Mouse (Mus musculus) midbrain, embryonic 12.5 days (tissue): ENCODE results near the gene Jade2. TPM values are rescaled to one million over a fixed set of nuclear protein-coding genes. Genes with fewer than 3 reads are reported as not detected.

Experiments
- ATAC-seq: fragments of 200-750 bp; cut with Nextera tagmentation; 2 replicates; pipeline ENCODE4 v1.8.0; 2017; ENCODE audit warnings: low read depth, moderate TSS enrichment, moderate library complexity; ENCODE audit not compliant: low FRiP score
- H3K27ac ChIP-seq: fragments of 300-500 bp; sonication (generic); replicated peaks from 2 replicates; pipeline ENCODE4 v1.5.1; 2016; ENCODE audit warnings: mild to moderate bottlenecking
- H3K27me3 ChIP-seq: fragments of 300-500 bp; sonication (generic); 2 replicates; pipeline ENCODE4 v1.6.1; 2016; ENCODE audit warnings: mild to moderate bottlenecking
- H3K36me3 ChIP-seq: fragments of 300-500 bp; sonication (generic); 2 replicates; pipeline ENCODE4 v1.6.1; 2016
- H3K4me1 ChIP-seq: fragments of 300-500 bp; sonication (generic); 2 replicates; pipeline ENCODE4 v1.6.1; 2016
- H3K4me2 ChIP-seq: fragments of 300-500 bp; sonication (generic); replicated peaks from 2 replicates; pipeline ENCODE4 v1.6.1; 2016; ENCODE audit warnings: mild to moderate bottlenecking, moderate library complexity
- H3K4me3 ChIP-seq: fragments of 300-500 bp; sonication (generic); 2 replicates; pipeline ENCODE4 v1.5.1; 2016; ENCODE audit warnings: mild to moderate bottlenecking
- H3K9ac ChIP-seq: fragments of 300-500 bp; sonication (generic); replicated peaks from 2 replicates; pipeline ENCODE4 v1.6.1; 2016; ENCODE audit warnings: mild to moderate bottlenecking, moderate library complexity
- H3K9me3 ChIP-seq: fragments of 300-500 bp; sonication (generic); 2 replicates; pipeline ENCODE4 v1.6.1; 2016; ENCODE audit warnings: mild to moderate bottlenecking
- WGBS: fragments of 180-500 bp; shearing (Covaris S2); methylation state at CpG from one replicate; pipeline ENCODE4 v1.1.7; 2016; 5-methylcytosine and 5-hydroxymethylcytosine counted together
- polyA plus RNA-seq: library from polyadenylated mRNA; unstranded; fragments of >200 nt; fragmentation: Nextera tagmentation; extraction: Ambion mirVana; gene quantifications from 2 replicates; pipeline ENCODE4 v1.2.1, GENCODE M21; 2016

Gene Jade2
- polyA plus RNA-seq, 1 experiment from 2014 or later = 0.43 TPM

GRCm38 (mm10) chr11:51855818-51856615, 1.4 kb downstream of the Jade2 start:
- peak overlapping the region; percentile 100 for H3K4me2 ChIP-seq
- H3K27ac ChIP-seq = peak overlapping the region; percentile 54; the same call in 1 of the 2 replicates
- peak; percentile 48 for ATAC-seq
- H3K36me3 ChIP-seq = no peaks in the 10 kb centered on the region
- H3K9me3 ChIP-seq = no peaks in the 10 kb centered on the region
- WGBS = under 1% methylated on average over 41 of the region's 47 CpGs
- peak overlapping the region; percentile 71 for H3K9ac ChIP-seq
- H3K27me3 ChIP-seq = peaks cover 52% of the 10 kb centered on the region
- H3K4me1 ChIP-seq = peaks cover 40% of the 10 kb centered on the region
- peak overlapping the region; percentile 64 for H3K4me3 ChIP-seq

- Histone ChIP-seq H3K36me3 (no peaks in the 10 kb centered on the region), H3K4me2 (peak overlapping the region; percentile 100), H3K4me1 (peaks cover 40% of the 10 kb centered on the region), H3K27me3 (peaks cover 44% of the 10 kb centered on the region), H3K9ac (peak overlapping the region; percentile 45), H3K4me3 (peak overlapping the region; percentile 64), H3K27ac (peak overlapping the region; percentile 54; the same call in 1 of the 2 replicates), H3K9me3 (no peaks in the 10 kb centered on the region)
- 2% methylated on average over 36 of the region's 42 CpGs for WGBS
- ATAC-seq = peak; percentile 74
These were observed 2.3 kb downstream of the Jade2 start for GRCm38 (mm10) chr11:51854981-51855817.

- Histone ChIP-seq H3K27ac (no peak overlapping the region), H3K9ac (no peak overlapping the region), H3K4me2 (no peak overlapping the region), H3K4me3 (no peak overlapping the region), H3K27me3 (peaks cover 21% of the 10 kb centered on the region), H3K4me1 (peaks cover 31% of the 10 kb centered on the region), H3K36me3 (no peaks in the 10 kb centered on the region), H3K9me3 (no peaks in the 10 kb centered on the region)
- ATAC-seq = no peak
- WGBS = 57% methylated on average over 5 of the region's 5 CpGs
These were observed 4.9 kb downstream of the Jade2 start for GRCm38 (mm10) chr11:51852595-51852994.

GRCm38 (mm10) chr11:51852091-51852521, 5.3 kb downstream of the Jade2 start:
- WGBS = 94% methylated on average over 7 of the region's 7 CpGs
- ATAC-seq = no peak
- Histone ChIP-seq H3K4me3 (no peak overlapping the region), H3K9me3 (no peaks in the 10 kb centered on the region), H3K36me3 (no peaks in the 10 kb centered on the region), H3K9ac (no peak overlapping the region), H3K27me3 (peaks cover 19% of the 10 kb centered on the region), H3K27ac (no peak overlapping the region), H3K4me2 (no peak overlapping the region), H3K4me1 (peaks cover 31% of the 10 kb centered on the region)

GRCm38 (mm10) chr11:51850741-51851330, 6.6 kb downstream of the Jade2 start:
- no peak overlapping the region for H3K9ac ChIP-seq
- no peaks in the 10 kb centered on the region for H3K36me3 ChIP-seq
- H3K27ac ChIP-seq = no peak overlapping the region
- H3K4me3 ChIP-seq = no peak overlapping the region
- ATAC-seq = no peak
- H3K9me3 ChIP-seq = no peaks in the 10 kb centered on the region
- no peak overlapping the region for H3K4me2 ChIP-seq
- peaks cover 7% of the 10 kb centered on the region for H3K27me3 ChIP-seq
- WGBS = 85% methylated on average over 11 of the region's 11 CpGs
- peaks cover 20% of the 10 kb centered on the region for H3K4me1 ChIP-seq

- Histone ChIP-seq H3K4me2 (no peak overlapping the region), H3K4me3 (no peak overlapping the region), H3K36me3 (no peaks in the 10 kb centered on the region), H3K4me1 (peaks cover 9% of the 10 kb centered on the region), H3K9ac (no peak overlapping the region), H3K9me3 (no peaks in the 10 kb centered on the region), H3K27me3 (no peaks in the 10 kb centered on the region), H3K27ac (no peak overlapping the region)
- WGBS = 81% methylated on average over 3 of the region's 3 CpGs
- ATAC-seq = no peak
These were observed 9.1 kb downstream of the Jade2 start for GRCm38 (mm10) chr11:51848324-51848723.

GRCm38 (mm10) chr11:51847902-51848301, 9.6 kb downstream of the Jade2 start:
- WGBS = 83% methylated on average over 1 of the region's 1 CpGs
- no peak overlapping the region for H3K4me3 ChIP-seq
- H3K9me3 ChIP-seq = no peaks in the 10 kb centered on the region
- peaks cover 6% of the 10 kb centered on the region for H3K4me1 ChIP-seq
- H3K36me3 ChIP-seq = no peaks in the 10 kb centered on the region
- ATAC-seq = no peak
- no peaks in the 10 kb centered on the region for H3K27me3 ChIP-seq
- H3K9ac ChIP-seq = no peak overlapping the region
- no peak overlapping the region for H3K27ac ChIP-seq
- no peak overlapping the region for H3K4me2 ChIP-seq

- H3K27me3 ChIP-seq = no peaks in the 10 kb centered on the region
- H3K9me3 ChIP-seq = no peaks in the 10 kb centered on the region
- 89% methylated on average over 16 of the region's 16 CpGs for WGBS
- H3K4me1 ChIP-seq = no peaks in the 10 kb centered on the region
- ATAC-seq = no peak
- no peak overlapping the region for H3K9ac ChIP-seq
- H3K4me3 ChIP-seq = no peak overlapping the region
- H3K27ac ChIP-seq = no peak overlapping the region
- H3K4me2 ChIP-seq = no peak overlapping the region
- H3K36me3 ChIP-seq = no peaks in the 10 kb centered on the region
These were observed 11.2 kb downstream of the Jade2 start for GRCm38 (mm10) chr11:51845981-51846883.

GRCm38 (mm10) chr11:51844529-51845098, 12.8 kb downstream of the Jade2 start:
- H3K27me3 ChIP-seq = no peaks in the 10 kb centered on the region
- H3K4me2 ChIP-seq = no peak overlapping the region
- H3K4me1 ChIP-seq = no peaks in the 10 kb centered on the region
- H3K27ac ChIP-seq = no peak overlapping the region
- no peaks in the 10 kb centered on the region for H3K36me3 ChIP-seq
- H3K9ac ChIP-seq = no peak overlapping the region
- ATAC-seq = no peak
- no peak overlapping the region for H3K4me3 ChIP-seq
- H3K9me3 ChIP-seq = no peaks in the 10 kb centered on the region
- 82% methylated on average over 10 of the region's 10 CpGs for WGBS

GRCm38 (mm10) chr11:51843898-51844297, 13.6 kb downstream of the Jade2 start:
- H3K4me3 ChIP-seq = no peak overlapping the region
- ATAC-seq = no peak

GRCm38 (mm10) chr11:51843168-51843567, 14.3 kb downstream of the Jade2 start:
- no peak overlapping the region for H3K4me3 ChIP-seq
- H3K27me3 ChIP-seq = no peaks in the 10 kb centered on the region
- ATAC-seq = no peak
- no peak overlapping the region for H3K4me2 ChIP-seq
- no peaks in the 10 kb centered on the region for H3K36me3 ChIP-seq
- H3K9ac ChIP-seq = no peak overlapping the region
- H3K9me3 ChIP-seq = no peaks in the 10 kb centered on the region
- 90% methylated on average over 4 of the region's 4 CpGs for WGBS
- H3K27ac ChIP-seq = no peak overlapping the region
- H3K4me1 ChIP-seq = no peaks in the 10 kb centered on the region

More at GRCm38 (mm10) chr11:51843898-51844297, 13.6 kb downstream of the Jade2 start:
- Histone ChIP-seq H3K4me1 (no peaks in the 10 kb centered on the region), H3K36me3 (no peaks in the 10 kb centered on the region), H3K9me3 (no peaks in the 10 kb centered on the region), H3K27ac (no peak overlapping the region), H3K27me3 (no peaks in the 10 kb centered on the region), H3K9ac (no peak overlapping the region), H3K4me2 (no peak overlapping the region)
